Mouse (Mus musculus) CH12.LX (cell line): ENCODE measurements at regions not wholly inside any gene's neighbourhood (a gene's known extent, or its start where the extent isn't known, plus 50 kb on each side); places are given as distances from the start of the nearest gene placed in this dataset.

ENCODE experiments used
- CHD2 ChIP-seq: IDR thresholded peaks from 2 replicates; pipeline ENCODE4 v1.6.1; 2011; ENCODE audit warnings: low read length, improper control_type of control experiment
- CTCF ChIP-seq, 2 experiments: IDR thresholded peaks in 1 of 2; conservative IDR thresholded peaks in 1 of 2; 2 replicates each; pipeline ENCODE4 v1.5.1; 2011 to 2012; ENCODE audit warnings: low read depth in 2 of 2, low read length in 2 of 2, improper control_type of control experiment in 1 of 2, inconsistent platforms in 1 of 2, mild to moderate bottlenecking in 1 of 2, moderate library complexity in 1 of 2
- ELF1 ChIP-seq: IDR thresholded peaks from 2 replicates; pipeline ENCODE4 v1.6.1; 2014; ENCODE audit warnings: low read depth, mild to moderate bottlenecking, inconsistent platforms, low read length, improper control_type of control experiment
- EP300 ChIP-seq: IDR thresholded peaks from 2 replicates; pipeline ENCODE4 v1.6.1; 2011; ENCODE audit warnings: low read length, improper control_type of control experiment
- JUND ChIP-seq: conservative IDR thresholded peaks from 2 replicates; pipeline ENCODE4 v1.6.1; 2011; ENCODE audit warnings: low read depth, low read length, improper control_type of control experiment
- MYC ChIP-seq: IDR thresholded peaks from 2 replicates; pipeline ENCODE4 v1.6.1; 2011; ENCODE audit warnings: low read depth, mild to moderate bottlenecking, improper control_type of control experiment, low read length
- TBP ChIP-seq: conservative IDR thresholded peaks from 2 replicates; pipeline ENCODE4 v1.6.1; 2011; ENCODE audit warnings: low read depth, low read length, improper control_type of control experiment
- UBTF ChIP-seq: IDR thresholded peaks from 2 replicates; pipeline ENCODE4 v1.6.1; 2012; ENCODE audit warnings: low read depth, mild to moderate bottlenecking, inconsistent platforms, low read length, improper control_type of control experiment, moderate library complexity
- ZC3H11A ChIP-seq: IDR thresholded peaks from 2 replicates; pipeline ENCODE4 v1.6.1; 2012; ENCODE audit warnings: low read depth, mild to moderate bottlenecking, inconsistent platforms, low read length, improper control_type of control experiment

- TF ChIP-seq CTCF (conservative IDR thresholded peaks at IDR 0.05 in 1 of 2, IDR thresholded peaks at IDR 0.05 in 1 of 2; ENCODE audit: low read depth in 2 of 2, low read length in 2 of 2) (no peak), ELF1 (no peak), CHD2 (no peak), ZC3H11A (no peak), TBP (no peak), MYC (no peak), JUND (no peak), UBTF (no peak), EP300 (no peak)
These were observed 466.1 kb downstream of the Cd83 start for GRCm38 (mm10) chr13:44250474-44251201.
